Mouse (Mus musculus) embryonic facial prominence, embryonic 15.5 days (tissue): ENCODE measurements at regions not wholly inside any gene's neighbourhood (a gene's known extent, or its start where the extent isn't known, plus 50 kb on each side); places are given as distances from the start of the nearest gene placed in this dataset.

Source experiments
- ATAC-seq: fragments of 200-750 bp; cut with Nextera tagmentation; 2 replicates; pipeline ENCODE4 v1.8.0; 2017; ENCODE audit warnings: low read depth, moderate TSS enrichment; ENCODE audit not compliant: insufficient number of reproducible peaks, low FRiP score, low TSS enrichment
- H3K27ac ChIP-seq: fragments of 300-500 bp; sonication (generic); replicated peaks from 2 replicates; pipeline ENCODE4 v1.5.1; 2015; ENCODE audit warnings: mild to moderate bottlenecking, inconsistent platforms
- H3K27me3 ChIP-seq: fragments of 300-500 bp; sonication (generic); 2 replicates; pipeline ENCODE4 v1.6.1; 2015; ENCODE audit warnings: inconsistent platforms
- H3K36me3 ChIP-seq: fragments of 300-500 bp; sonication (generic); 2 replicates; pipeline ENCODE4 v1.6.1; 2015; ENCODE audit warnings: mild to moderate bottlenecking, inconsistent platforms
- H3K4me1 ChIP-seq: fragments of 300-500 bp; sonication (generic); 2 replicates; pipeline ENCODE4 v1.6.1; 2015; ENCODE audit warnings: inconsistent platforms
- H3K4me2 ChIP-seq: fragments of 300-500 bp; sonication (generic); replicated peaks from 2 replicates; pipeline ENCODE4 v1.6.1; 2015; ENCODE audit warnings: mild to moderate bottlenecking, inconsistent platforms
- H3K4me3 ChIP-seq: fragments of 300-500 bp; sonication (generic); replicated peaks from 2 replicates; pipeline ENCODE4 v1.5.1; 2015; ENCODE audit warnings: mild to moderate bottlenecking, inconsistent platforms
- H3K9ac ChIP-seq: fragments of 300-500 bp; sonication (generic); 2 replicates; pipeline ENCODE4 v1.6.1; 2015; ENCODE audit warnings: inconsistent platforms
- H3K9me3 ChIP-seq: fragments of 300-500 bp; sonication (generic); replicated peaks from 2 replicates; pipeline ENCODE4 v1.6.1; 2016; ENCODE audit warnings: inconsistent platforms
- WGBS: fragments of 180-500 bp; shearing (Covaris S2); methylation state at CpG from one replicate; pipeline ENCODE4 v1.1.7; 2015; 5-methylcytosine and 5-hydroxymethylcytosine counted together

GRCm38 (mm10) chr7:40541283-40541682, 356.8 kb upstream of the Vstm2b start:
- Histone ChIP-seq H3K36me3 (no peaks in the 10 kb centered on the region), H3K9ac (no peak overlapping the region), H3K4me1 (peaks cover 12% of the 10 kb centered on the region), H3K4me2 (no peak overlapping the region), H3K4me3 (no peak overlapping the region), H3K27me3 (no peaks in the 10 kb centered on the region), H3K9me3 (no peaks in the 10 kb centered on the region), H3K27ac (no peak overlapping the region)
- no peak for ATAC-seq
- WGBS, result 84% methylated on average over 4 of the region's 4 CpGs

GRCm38 (mm10) chr7:40563447-40564118, 334.5 kb upstream of the Vstm2b start:
- Histone ChIP-seq H3K9ac (no peak overlapping the region), H3K4me3 (no peak overlapping the region), H3K4me2 (no peak overlapping the region), H3K4me1 (no peaks in the 10 kb centered on the region), H3K9me3 (no peaks in the 10 kb centered on the region), H3K27ac (no peak overlapping the region), H3K27me3 (no peaks in the 10 kb centered on the region), H3K36me3 (no peaks in the 10 kb centered on the region)
- ATAC-seq, result no peak
- WGBS, result 71% methylated on average over 10 of the region's 10 CpGs

GRCm38 (mm10) chr7:40575971-40576370, 322.2 kb upstream of the Vstm2b start:
- H3K36me3 ChIP-seq, result no peaks in the 10 kb centered on the region
- 81% methylated on average over 4 of the region's 4 CpGs for WGBS
- H3K4me2 ChIP-seq, result no peak overlapping the region
- H3K27me3 ChIP-seq, result no peaks in the 10 kb centered on the region
- no peak for ATAC-seq
- H3K27ac ChIP-seq, result no peak overlapping the region
- H3K9ac ChIP-seq, result no peak overlapping the region
- H3K4me1 ChIP-seq, result no peaks in the 10 kb centered on the region
- no peaks in the 10 kb centered on the region for H3K9me3 ChIP-seq
- no peak overlapping the region for H3K4me3 ChIP-seq

GRCm38 (mm10) chr7:40577365-40577764, 320.8 kb upstream of the Vstm2b start:
- 71% methylated on average over 4 of the region's 4 CpGs for WGBS

GRCm38 (mm10) chr7:40620761-40621160, 277.4 kb upstream of the Vstm2b start:
- 63% methylated on average over 3 of the region's 3 CpGs for whole genome bisulfite sequencing
- Histone ChIP-seq H3K4me1 (no peaks in the 10 kb centered on the region), H3K27me3 (no peaks in the 10 kb centered on the region), H3K9me3 (no peaks in the 10 kb centered on the region), H3K4me3 (no peak overlapping the region), H3K9ac (no peak overlapping the region), H3K36me3 (no peaks in the 10 kb centered on the region), H3K4me2 (no peak overlapping the region), H3K27ac (no peak overlapping the region)
- ATAC-seq, result no peak

More at GRCm38 (mm10) chr7:40577365-40577764, 320.8 kb upstream of the Vstm2b start:
- H3K27ac ChIP-seq, result no peak overlapping the region
- ATAC-seq, result no peak
- no peak overlapping the region for H3K4me2 ChIP-seq
- no peaks in the 10 kb centered on the region for H3K9me3 ChIP-seq
- H3K4me1 ChIP-seq, result no peaks in the 10 kb centered on the region
- H3K4me3 ChIP-seq, result no peak overlapping the region
- H3K27me3 ChIP-seq, result no peaks in the 10 kb centered on the region
- H3K36me3 ChIP-seq, result no peaks in the 10 kb centered on the region
- H3K9ac ChIP-seq, result no peak overlapping the region

- Histone ChIP-seq H3K27ac (no peak overlapping the region), H3K4me3 (no peak overlapping the region), H3K9ac (no peak overlapping the region), H3K36me3 (no peaks in the 10 kb centered on the region), H3K4me1 (no peaks in the 10 kb centered on the region), H3K9me3 (no peaks in the 10 kb centered on the region), H3K27me3 (no peaks in the 10 kb centered on the region), H3K4me2 (no peak overlapping the region)
- 22% methylated on average over 3 of the region's 3 CpGs for WGBS
- ATAC-seq, result 0 out of 2 replicates have a peak, but pooled peaks have one; percentile 24
These were observed 275.3 kb upstream of the Vstm2b start for GRCm38 (mm10) chr7:40622811-40623210.

- no peak overlapping the region for H3K4me3 ChIP-seq
- H3K27me3 ChIP-seq, result no peaks in the 10 kb centered on the region
- no peaks in the 10 kb centered on the region for H3K9me3 ChIP-seq
- 82% methylated on average over 2 of the region's 2 CpGs for WGBS
- ATAC-seq, result no peak
- H3K4me1 ChIP-seq, result no peaks in the 10 kb centered on the region
- H3K36me3 ChIP-seq, result no peaks in the 10 kb centered on the region
- no peak overlapping the region for H3K9ac ChIP-seq
- H3K4me2 ChIP-seq, result no peak overlapping the region
- H3K27ac ChIP-seq, result no peak overlapping the region
These were observed 274.8 kb upstream of the Vstm2b start for GRCm38 (mm10) chr7:40623286-40623685.

GRCm38 (mm10) chr7:40636369-40636768, 261.8 kb upstream of the Vstm2b start:
- no peak overlapping the region for H3K27ac ChIP-seq
- 86% methylated on average over 3 of the region's 3 CpGs for whole genome bisulfite sequencing
- H3K27me3 ChIP-seq, result no peaks in the 10 kb centered on the region
- no peak overlapping the region for H3K9ac ChIP-seq
- no peak overlapping the region for H3K4me3 ChIP-seq
- no peaks in the 10 kb centered on the region for H3K9me3 ChIP-seq
- no peak for ATAC-seq
- no peaks in the 10 kb centered on the region for H3K4me1 ChIP-seq
- H3K36me3 ChIP-seq, result no peaks in the 10 kb centered on the region
- no peak overlapping the region for H3K4me2 ChIP-seq

- Histone ChIP-seq H3K9me3 (no peaks in the 10 kb centered on the region), H3K4me1 (no peaks in the 10 kb centered on the region), H3K4me3 (no peak overlapping the region), H3K36me3 (no peaks in the 10 kb centered on the region), H3K9ac (no peak overlapping the region), H3K27ac (no peak overlapping the region), H3K27me3 (no peaks in the 10 kb centered on the region), H3K4me2 (no peak overlapping the region)
- 37% methylated on average over 7 of the region's 7 CpGs for WGBS
- ATAC-seq, result no peak
These were observed 243.1 kb upstream of the Vstm2b start for GRCm38 (mm10) chr7:40654982-40655381.

- no peak for ATAC-seq
- Histone ChIP-seq H3K9me3 (no peaks in the 10 kb centered on the region), H3K9ac (no peak overlapping the region), H3K4me3 (no peak overlapping the region), H3K4me2 (no peak overlapping the region), H3K36me3 (no peaks in the 10 kb centered on the region), H3K27me3 (no peaks in the 10 kb centered on the region), H3K4me1 (no peaks in the 10 kb centered on the region), H3K27ac (no peak overlapping the region)
- 58% methylated on average over 2 of the region's 2 CpGs for WGBS
These were observed 242.7 kb upstream of the Vstm2b start for GRCm38 (mm10) chr7:40655391-40655790.

- Histone ChIP-seq H3K27me3 (no peaks in the 10 kb centered on the region), H3K4me3 (no peak overlapping the region), H3K4me1 (no peaks in the 10 kb centered on the region), H3K36me3 (no peaks in the 10 kb centered on the region), H3K9me3 (no peaks in the 10 kb centered on the region), H3K9ac (no peak overlapping the region), H3K4me2 (no peak overlapping the region), H3K27ac (no peak overlapping the region)
- ATAC-seq, result no peak
- 40% methylated on average over 3 of the region's 3 CpGs for WGBS
These were observed 238.5 kb upstream of the Vstm2b start for GRCm38 (mm10) chr7:40659662-40660061.

- ATAC-seq, result no peak
- no peaks in the 10 kb centered on the region for H3K4me1 ChIP-seq
- no peak overlapping the region for H3K9ac ChIP-seq
- no peak overlapping the region for H3K27ac ChIP-seq
- no peaks in the 10 kb centered on the region for H3K9me3 ChIP-seq
- H3K4me2 ChIP-seq, result no peak overlapping the region
- H3K36me3 ChIP-seq, result no peaks in the 10 kb centered on the region
- no peak overlapping the region for H3K4me3 ChIP-seq
- 78% methylated on average over 7 of the region's 7 CpGs for WGBS
- H3K27me3 ChIP-seq, result no peaks in the 10 kb centered on the region
These were observed 234.3 kb upstream of the Vstm2b start for GRCm38 (mm10) chr7:40663781-40664180.
